Mouse (Mus musculus) lung, adult 2 months (tissue): ENCODE results near the gene Mif4gd. TPM values are rescaled to one million over a fixed set of nuclear protein-coding genes. Genes with fewer than 3 reads are reported as not detected.

Experiments used
- DNase-seq: peaks from one replicate; pipeline ENCODE4 v3.0.0; 2022
- H3K4me1 ChIP-seq: fragments of 200-500 bp; 2 replicates; pipeline ENCODE4 v1.6.1; 2011; ENCODE audit warnings: low read length; ENCODE audit not compliant: control insufficient read depth, insufficient read depth
- H3K4me3 ChIP-seq: fragments of 200-500 bp; replicated peaks from 2 replicates; pipeline ENCODE3; 2011; ENCODE audit warnings: low read depth, mild to moderate bottlenecking, control low read depth, low read length; ENCODE audit errors: extremely low read depth
- CTCF ChIP-seq: fragments of 200-500 bp; IDR thresholded peaks from 2 replicates; pipeline ENCODE4 v1.5.1; 2011; ENCODE audit warnings: mild to moderate bottlenecking, low read length, control low read depth; ENCODE audit not compliant: insufficient read depth
- POLR2A ChIP-seq: fragments of 200-500 bp; IDR thresholded peaks from 2 replicates; pipeline ENCODE4 v1.6.1; 2011; ENCODE audit warnings: low read depth, mild to moderate bottlenecking, control low read depth, low read length, borderline replicate concordance; ENCODE audit errors: extremely low read depth
- WGBS: fragments of 180-500 bp; shearing (Covaris S2); methylation state at CpG from one replicate; pipeline ENCODE4 v1.1.7; 2018; 5-methylcytosine and 5-hydroxymethylcytosine counted together
- polyA plus RNA-seq: library from polyadenylated mRNA; depleted of rRNA; stranded (reverse); fragments of >200 nt; gene quantifications from 2 replicates; pipeline ENCODE4 v1.2.3, GENCODE M21; 2012

Gene Mif4gd
- polyA plus RNA-seq, 1 experiment: 108 TPM

- no peak overlapping the region for H3K4me3 ChIP-seq
- H3K4me1 ChIP-seq: no peaks in the 10 kb centered on the region; the same call in 1 of the 2 replicates
- no peak for DNase-seq
- no peak for TF ChIP-seq POLR2A
- no peak for TF ChIP-seq CTCF
- 96% methylated on average over 3 of the region's 3 CpGs for WGBS
Observed at GRCm38 (mm10) chr11:115595209-115595608, 17.6 kb downstream of the Mif4gd start.

- no peak for DNase-seq
- WGBS: 77% methylated on average over 2 of the region's 2 CpGs
- 0 out of 2 replicates have a peak, but pooled peaks cover 3% of the 10 kb centered on the region for H3K4me1 ChIP-seq
- no peak overlapping the region for H3K4me3 ChIP-seq
- no peak for TF ChIP-seq CTCF
- no peak for TF ChIP-seq POLR2A
Observed at GRCm38 (mm10) chr11:115590526-115591075, 22.2 kb downstream of the Mif4gd start.

DNA sequence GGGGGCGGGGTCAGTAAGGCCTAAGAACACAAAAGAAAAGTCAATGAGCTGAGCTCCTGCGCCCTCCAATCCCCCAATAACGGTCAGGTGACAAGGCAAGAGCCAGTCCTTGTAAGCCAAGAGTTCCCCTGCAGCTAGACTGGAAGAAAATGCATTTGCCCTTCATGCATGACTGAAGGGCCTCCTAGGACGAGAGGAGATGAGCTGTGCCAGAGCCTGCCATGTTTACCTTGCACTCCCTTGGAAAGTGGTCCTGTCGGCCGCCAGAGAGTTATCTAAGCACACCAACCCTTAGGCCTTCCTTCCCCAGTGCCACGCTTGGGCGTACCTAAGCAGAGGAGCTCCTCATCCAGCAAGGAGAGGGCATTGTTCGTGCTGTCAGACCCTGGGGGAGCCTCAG is 24.8 kb downstream of the Mif4gd start:
- no peak overlapping the region for H3K4me3 ChIP-seq
- H3K4me1 ChIP-seq: 0 out of 2 replicates have a peak, but pooled peaks cover 3% of the 10 kb centered on the region
- 86% methylated on average over 9 of the region's 9 CpGs for WGBS
- DNase-seq: no peak
- TF ChIP-seq CTCF (no peak), POLR2A (no peak)

- 84% methylated on average over 9 of the region's 9 CpGs for WGBS
- Histone ChIP-seq H3K4me3 (no peak overlapping the region), H3K4me1 (0 out of 2 replicates have a peak, but pooled peaks cover 3% of the 10 kb centered on the region)
- no peak for DNase-seq
- TF ChIP-seq POLR2A (no peak), CTCF (no peak)
Observed at GRCm38 (mm10) chr11:115586403-115586802, 26.4 kb downstream of the Mif4gd start.

DNA sequence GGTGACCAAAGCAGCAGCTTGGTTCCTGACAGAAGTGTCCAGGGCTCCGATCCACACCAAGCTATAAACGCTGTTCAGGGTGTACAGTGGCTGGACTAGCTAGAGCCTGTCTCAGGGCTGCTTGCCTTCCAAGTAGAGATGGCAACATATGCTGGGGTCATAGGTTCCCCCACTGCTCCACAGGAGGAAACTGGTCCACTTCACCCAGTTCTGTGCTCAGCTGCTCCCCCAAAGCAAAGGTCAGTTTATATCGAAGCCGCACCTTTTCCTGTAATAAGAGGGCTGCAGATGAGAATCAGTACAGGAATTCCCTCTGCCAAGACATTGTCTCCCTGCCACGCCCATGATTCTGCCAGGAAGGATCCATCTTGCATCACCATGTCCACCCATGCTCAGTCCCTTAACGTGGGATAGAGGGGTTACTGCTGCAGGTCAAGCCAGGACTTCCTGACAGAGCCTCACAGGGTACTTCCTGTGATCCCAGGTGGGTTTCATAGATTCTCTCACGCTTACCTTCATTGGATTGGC is 27.1 kb downstream of the Mif4gd start:
- no peak overlapping the region for H3K4me3 ChIP-seq
- H3K4me1 ChIP-seq: 0 out of 2 replicates have a peak, but pooled peaks cover 3% of the 10 kb centered on the region
- WGBS: 58% methylated on average over 7 of the region's 7 CpGs
- DNase-seq: no peak
- no peak for TF ChIP-seq CTCF

DNA sequence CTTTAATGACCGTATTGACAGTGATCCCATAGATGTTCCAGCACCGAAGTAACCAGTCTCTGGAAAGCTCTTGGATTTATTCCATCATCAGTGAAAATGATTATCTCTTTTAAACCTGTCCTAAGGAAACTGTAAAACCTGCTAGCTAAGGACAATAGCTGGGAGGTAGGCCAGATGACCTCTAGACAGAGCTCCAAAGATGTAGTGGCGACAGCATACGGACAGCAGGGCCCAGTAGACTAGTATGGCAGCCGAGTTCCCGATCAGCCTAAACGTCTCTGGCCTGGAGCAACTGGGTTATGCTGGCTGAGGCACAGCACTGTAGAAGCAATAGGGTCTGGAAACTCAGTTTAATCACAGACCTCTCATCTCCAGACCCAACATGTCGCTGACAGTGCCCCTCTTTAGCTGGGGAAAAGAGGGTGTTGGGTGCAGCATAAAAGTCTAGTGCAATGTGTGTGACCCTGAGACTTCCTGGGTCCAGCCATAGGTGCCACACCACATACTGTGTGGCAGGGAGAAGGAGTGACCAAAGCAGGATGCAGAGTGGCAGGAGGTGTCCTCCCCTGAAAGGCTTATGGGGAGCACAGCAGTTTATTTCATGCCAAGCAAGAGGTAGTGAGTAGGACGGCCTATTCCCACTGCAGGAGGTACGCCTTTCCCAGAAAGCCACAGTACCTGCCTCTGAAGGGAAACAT is 28.2 kb downstream of the Mif4gd start:
- Histone ChIP-seq H3K4me3 (no peak overlapping the region), H3K4me1 (0 out of 2 replicates have a peak, but pooled peaks cover 3% of the 10 kb centered on the region)
- 79% methylated on average over 10 of the region's 10 CpGs for WGBS
- no peak for DNase-seq
- TF ChIP-seq POLR2A (no peak), CTCF (no peak)

DNA sequence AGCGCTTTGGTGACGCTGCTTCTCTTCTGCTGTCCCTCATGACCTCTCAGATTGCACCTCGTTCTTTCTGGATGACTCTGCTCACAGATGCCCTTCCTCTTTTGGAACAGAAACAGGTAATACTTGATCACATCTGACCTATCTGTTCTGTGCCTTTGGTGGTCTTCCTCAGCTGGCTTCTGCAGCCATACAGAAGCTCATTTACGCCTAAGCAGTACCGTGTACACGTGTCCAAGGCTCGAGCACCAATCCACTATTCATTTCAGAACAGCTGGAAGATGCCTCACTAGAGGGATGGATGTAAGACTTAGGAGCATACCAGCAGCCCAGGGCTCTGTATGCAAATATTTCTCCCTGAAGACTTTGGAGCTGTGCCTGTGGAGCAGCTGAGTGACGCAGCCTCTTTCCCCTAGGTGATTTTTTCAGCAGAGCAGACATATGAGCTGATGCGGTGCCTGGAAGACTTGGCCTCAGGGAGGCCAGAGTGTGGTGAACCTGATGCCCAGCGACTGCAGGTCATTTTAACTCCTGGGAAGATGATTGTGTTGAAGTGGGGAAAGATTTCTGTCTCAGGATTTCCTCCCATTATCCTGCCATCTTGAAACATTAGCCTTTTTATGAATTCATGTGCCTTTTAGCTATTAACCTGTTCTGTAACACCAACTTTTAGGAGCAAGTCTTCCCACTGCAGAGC is 29.7 kb downstream of the Mif4gd start:
- Histone ChIP-seq H3K4me3 (no peak overlapping the region), H3K4me1 (0 out of 2 replicates have a peak, but pooled peaks cover 3% of the 10 kb centered on the region)
- no peak for DNase-seq
- 76% methylated on average over 10 of the region's 10 CpGs for WGBS
- no peak for TF ChIP-seq POLR2A
- no peak for TF ChIP-seq CTCF

- no peak for DNase-seq
- no peak overlapping the region for H3K4me3 ChIP-seq
- TF ChIP-seq POLR2A (no peak), CTCF (no peak)
- no peaks in the 10 kb centered on the region for H3K4me1 ChIP-seq
Observed at GRCm38 (mm10) chr11:115579080-115579479, 33.7 kb downstream of the Mif4gd start.

GRCm38 (mm10) chr11:115564961-115565360 is 47.8 kb downstream of the Mif4gd start:
- H3K4me3 ChIP-seq: no peak overlapping the region
- H3K4me1 ChIP-seq: peaks cover 3% of the 10 kb centered on the region
- WGBS: 7% methylated on average over 7 of the region's 7 CpGs
- no peak for DNase-seq
- TF ChIP-seq CTCF (no peak), POLR2A (no peak)
